Mouse (Mus musculus): ENCODE results near the gene Cysltr2. TPM values are rescaled to one million over a fixed set of nuclear protein-coding genes. Genes with fewer than 3 reads are reported as not detected.

The Cysltr2 gene
- polyA plus RNA-seq, 1 experiment from 2014 or later: not detected

- Histone ChIP-seq H3K4me1 (ENCODE audit: insufficient read depth) (no peaks in the 10 kb centered on the region), H3K27ac (ENCODE audit: low read depth) (no peak overlapping the region), H3K4me3 (ENCODE audit: low read depth, low read length) (no peak overlapping the region), H3K27me3 (ENCODE audit: insufficient read depth, low read length) (no peaks in the 10 kb centered on the region), H3K4me2 (no peak overlapping the region), H3K9ac (no peak overlapping the region), H3K9me3 (ENCODE audit: low read depth, low read length) (no peaks in the 10 kb centered on the region), H3K36me3 (ENCODE audit: insufficient read depth) (no peaks in the 10 kb centered on the region)
- WGBS: 45% methylated on average over 2 of the region's 2 CpGs
- ATAC-seq (ENCODE audit: insufficient read depth) (no peak), DNase-seq (no peak)
- TF ChIP-seq CTCF (IDR thresholded peaks at IDR 0.05; ENCODE audit: low read depth): no peak
These were observed 72.8 kb downstream of the Cysltr2 start for GRCm38 (mm10) chr14:72976111-72976510.

Other genes starting within 250 kb of the Cysltr2 start
- gene Rcbtb2, start 73.9 kb upstream of the Cysltr2 start, polyA plus RNA-seq (2014; fragmentation: Nextera tagmentation; extraction: Ambion mirVana): 119 and 124 TPM in 2 replicates
- 13.4 and 14.2 TPM in 2 replicates for gene Lpar6, start 188.8 kb upstream of the Cysltr2 start, polyA plus RNA-seq (2014; fragmentation: Nextera tagmentation; extraction: Ambion mirVana)